Mouse (Mus musculus): ENCODE data around the gene Camta1. TPM values are rescaled to one million over a fixed set of nuclear protein-coding genes. Genes with fewer than 3 reads are reported as not detected.

Camta1 gene
- polyA plus RNA-seq, 1 experiment from 2014 or later, result 150 TPM

DNA sequence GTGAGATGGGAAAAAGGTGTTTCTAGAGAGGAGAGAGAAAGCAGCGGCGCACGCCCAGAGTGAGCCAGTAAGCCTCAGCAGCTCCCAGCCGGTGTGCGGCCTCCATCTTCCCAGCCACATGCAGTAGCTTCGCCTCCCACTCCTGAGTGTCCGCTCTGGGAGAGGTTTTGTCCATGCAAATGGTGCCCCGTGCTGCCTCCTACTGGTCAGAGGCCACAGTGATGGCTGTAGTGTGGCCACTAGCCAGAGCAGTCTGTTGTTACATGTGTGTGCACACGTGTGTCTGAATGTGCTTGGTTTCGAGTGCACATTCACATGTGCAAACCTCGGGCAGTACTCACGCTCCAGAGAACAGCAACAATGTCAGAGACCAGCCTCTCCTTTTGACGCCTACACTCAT, 103.3 kb downstream of the Camta1 start:
- H3K4me3 ChIP-seq (ENCODE audit: low read depth, low read length), result no peak overlapping the region
- WGBS, result 85% methylated on average over 13 of the region's 13 CpGs
- DNase-seq (ENCODE audit: low spot score, missing footprints) (no peak), ATAC-seq (ENCODE audit: low FRiP score) (no peak)
- H3K36me3 ChIP-seq (ENCODE audit: control insufficient read depth, insufficient read depth, low read length), result no peaks in the 10 kb centered on the region
- H3K27ac ChIP-seq (ENCODE audit: low read depth, low read length), result no peak overlapping the region
- no peak overlapping the region for H3K4me2 ChIP-seq
- no peaks in the 10 kb centered on the region for H3K27me3 ChIP-seq (ENCODE audit: control insufficient read depth, insufficient read depth, low read length)
- H3K9me3 ChIP-seq (ENCODE audit: control insufficient read depth, low read length), result no peaks in the 10 kb centered on the region
- no peak overlapping the region for H3K9ac ChIP-seq (ENCODE audit: low read length)
- no peaks in the 10 kb centered on the region for H3K4me1 ChIP-seq (ENCODE audit: control insufficient read depth, insufficient read depth, low read length)

DNA sequence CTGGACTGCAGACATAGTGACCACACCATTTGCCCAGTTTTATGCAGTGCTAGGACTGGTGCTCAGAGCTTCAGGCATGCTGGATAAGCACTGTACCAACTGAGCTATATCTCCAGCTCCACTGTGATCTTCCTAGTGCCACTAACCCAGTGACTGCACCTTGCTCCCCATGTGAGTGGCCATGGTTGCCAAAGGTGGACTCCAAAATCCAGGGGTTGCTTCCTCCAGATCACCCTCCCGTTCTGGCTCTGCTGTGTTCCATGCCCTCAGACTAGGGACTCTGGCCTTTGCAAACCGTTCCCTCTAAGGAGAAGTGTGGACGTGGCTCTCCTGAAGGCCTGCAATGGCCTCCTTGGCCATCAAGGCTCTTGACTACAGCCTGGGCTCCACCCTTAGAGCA, 104.4 kb downstream of the Camta1 start:
- H3K4me3 ChIP-seq (ENCODE audit: low read depth, low read length), result no peak overlapping the region
- no peaks in the 10 kb centered on the region for H3K36me3 ChIP-seq (ENCODE audit: control insufficient read depth, insufficient read depth, low read length)
- H3K9me3 ChIP-seq (ENCODE audit: control insufficient read depth, low read length), result no peaks in the 10 kb centered on the region
- DNase-seq (ENCODE audit: low spot score, missing footprints) (no peak), ATAC-seq (ENCODE audit: low FRiP score) (no peak)
- no peak overlapping the region for H3K9ac ChIP-seq (ENCODE audit: low read length)
- no peaks in the 10 kb centered on the region for H3K4me1 ChIP-seq (ENCODE audit: control insufficient read depth, insufficient read depth, low read length)
- 93% methylated on average over 3 of the region's 3 CpGs for WGBS
- no peak overlapping the region for H3K4me2 ChIP-seq
- no peak overlapping the region for H3K27ac ChIP-seq (ENCODE audit: low read depth, low read length)
- H3K27me3 ChIP-seq (ENCODE audit: control insufficient read depth, insufficient read depth, low read length), result no peaks in the 10 kb centered on the region

DNA sequence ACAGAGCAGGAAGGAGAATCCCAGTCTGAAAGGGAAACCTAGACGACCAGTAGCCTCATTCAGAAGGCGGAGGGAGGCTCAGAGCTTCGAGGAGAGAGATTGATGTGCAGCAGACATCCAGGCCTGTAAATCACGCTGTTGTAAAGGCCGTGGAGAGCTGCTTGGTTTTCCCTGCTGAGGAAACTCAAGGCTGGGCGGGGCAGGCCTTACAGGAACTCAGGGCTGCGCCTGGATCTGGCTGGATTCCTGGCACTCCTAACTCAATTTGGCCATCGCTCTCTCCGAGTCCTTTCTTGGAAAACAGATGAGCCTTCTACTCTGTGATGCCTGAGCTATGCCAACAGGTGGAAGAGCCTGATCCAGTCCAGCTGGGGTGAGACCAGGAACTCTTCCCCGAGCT, 105.3 kb downstream of the Camta1 start:
- Histone ChIP-seq H3K27me3 (ENCODE audit: control insufficient read depth, insufficient read depth, low read length) (no peaks in the 10 kb centered on the region), H3K27ac (ENCODE audit: low read depth, low read length) (no peak overlapping the region), H3K9me3 (ENCODE audit: control insufficient read depth, low read length) (no peaks in the 10 kb centered on the region), H3K9ac (ENCODE audit: low read length) (no peak overlapping the region), H3K4me1 (ENCODE audit: control insufficient read depth, insufficient read depth, low read length) (0 out of 2 replicates have a peak, but pooled peaks cover 2% of the 10 kb centered on the region), H3K4me2 (no peak overlapping the region), H3K4me3 (ENCODE audit: low read depth, low read length) (no peak overlapping the region), H3K36me3 (ENCODE audit: control insufficient read depth, insufficient read depth, low read length) (no peaks in the 10 kb centered on the region)
- WGBS, result 87% methylated on average over 10 of the region's 10 CpGs
- no peak for ATAC-seq (ENCODE audit: low FRiP score)
- no peak for DNase-seq (ENCODE audit: low spot score, missing footprints)

DNA sequence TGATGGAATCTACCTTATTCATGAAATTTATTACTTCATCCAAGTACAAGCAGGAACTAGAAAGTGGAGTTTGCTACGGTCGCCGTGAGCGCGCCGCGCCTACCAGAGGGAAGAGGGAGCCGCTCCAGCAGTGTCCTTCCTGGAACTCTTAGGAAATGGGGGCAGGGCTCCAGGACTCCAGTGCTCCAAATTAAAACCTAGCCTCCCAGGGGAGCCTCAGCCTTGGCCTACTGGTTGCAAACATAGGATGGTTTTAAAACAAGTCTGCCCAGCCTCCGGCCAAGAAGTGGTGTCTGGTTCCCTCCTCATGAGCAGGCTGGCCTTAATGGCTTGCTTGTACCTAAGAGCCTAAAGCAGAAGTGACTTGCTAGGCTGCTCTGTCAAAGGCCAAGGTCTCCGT, 108.4 kb downstream of the Camta1 start:
- ATAC-seq (ENCODE audit: low FRiP score) (no peak), DNase-seq (ENCODE audit: low spot score, missing footprints) (no peak)
- Histone ChIP-seq H3K4me2 (no peak overlapping the region), H3K4me1 (ENCODE audit: control insufficient read depth, insufficient read depth, low read length) (0 out of 2 replicates have a peak, but pooled peaks cover 2% of the 10 kb centered on the region), H3K36me3 (ENCODE audit: control insufficient read depth, insufficient read depth, low read length) (no peaks in the 10 kb centered on the region), H3K9ac (ENCODE audit: low read length) (no peak overlapping the region), H3K27me3 (ENCODE audit: control insufficient read depth, insufficient read depth, low read length) (no peaks in the 10 kb centered on the region), H3K9me3 (ENCODE audit: control insufficient read depth, low read length) (no peaks in the 10 kb centered on the region), H3K27ac (ENCODE audit: low read depth, low read length) (no peak overlapping the region), H3K4me3 (ENCODE audit: low read depth, low read length) (no peak overlapping the region)
- 89% methylated on average over 10 of the region's 10 CpGs for WGBS

DNA sequence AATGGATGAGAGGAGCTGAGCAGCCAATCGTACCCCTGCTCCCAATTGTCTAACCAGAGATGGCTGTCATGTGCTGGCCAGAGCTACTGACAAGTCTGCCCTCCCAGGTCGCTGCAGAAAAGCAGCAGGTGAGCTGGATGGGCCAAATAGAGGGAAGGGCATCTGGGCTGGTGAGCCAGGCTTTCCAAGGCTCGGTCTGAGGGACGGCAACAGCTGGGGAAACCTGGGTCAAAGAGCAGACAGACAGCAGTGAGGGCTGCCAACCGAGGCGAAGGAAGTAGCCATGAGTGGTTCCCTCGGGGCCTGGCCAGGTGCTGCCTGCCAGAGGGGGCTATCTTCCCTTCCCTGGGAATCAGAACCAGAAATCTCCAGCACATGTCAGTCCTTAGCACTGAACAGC, 109.1 kb downstream of the Camta1 start:
- no peaks in the 10 kb centered on the region for H3K27me3 ChIP-seq (ENCODE audit: control insufficient read depth, insufficient read depth, low read length)
- no peak overlapping the region for H3K4me2 ChIP-seq
- H3K9ac ChIP-seq (ENCODE audit: low read length), result no peak overlapping the region
- no peak overlapping the region for H3K4me3 ChIP-seq (ENCODE audit: low read depth, low read length)
- DNase-seq (ENCODE audit: low spot score, missing footprints), result no peak
- H3K4me1 ChIP-seq (ENCODE audit: control insufficient read depth, insufficient read depth, low read length), result 0 out of 2 replicates have a peak, but pooled peaks cover 2% of the 10 kb centered on the region
- no peaks in the 10 kb centered on the region for H3K36me3 ChIP-seq (ENCODE audit: control insufficient read depth, insufficient read depth, low read length)
- H3K27ac ChIP-seq (ENCODE audit: low read depth, low read length), result no peak overlapping the region; the same call in 1 of the 2 replicates
- WGBS, result 66% methylated on average over 7 of the region's 7 CpGs
- no peak for ATAC-seq (ENCODE audit: low FRiP score)
- H3K9me3 ChIP-seq (ENCODE audit: control insufficient read depth, low read length), result no peaks in the 10 kb centered on the region

DNA sequence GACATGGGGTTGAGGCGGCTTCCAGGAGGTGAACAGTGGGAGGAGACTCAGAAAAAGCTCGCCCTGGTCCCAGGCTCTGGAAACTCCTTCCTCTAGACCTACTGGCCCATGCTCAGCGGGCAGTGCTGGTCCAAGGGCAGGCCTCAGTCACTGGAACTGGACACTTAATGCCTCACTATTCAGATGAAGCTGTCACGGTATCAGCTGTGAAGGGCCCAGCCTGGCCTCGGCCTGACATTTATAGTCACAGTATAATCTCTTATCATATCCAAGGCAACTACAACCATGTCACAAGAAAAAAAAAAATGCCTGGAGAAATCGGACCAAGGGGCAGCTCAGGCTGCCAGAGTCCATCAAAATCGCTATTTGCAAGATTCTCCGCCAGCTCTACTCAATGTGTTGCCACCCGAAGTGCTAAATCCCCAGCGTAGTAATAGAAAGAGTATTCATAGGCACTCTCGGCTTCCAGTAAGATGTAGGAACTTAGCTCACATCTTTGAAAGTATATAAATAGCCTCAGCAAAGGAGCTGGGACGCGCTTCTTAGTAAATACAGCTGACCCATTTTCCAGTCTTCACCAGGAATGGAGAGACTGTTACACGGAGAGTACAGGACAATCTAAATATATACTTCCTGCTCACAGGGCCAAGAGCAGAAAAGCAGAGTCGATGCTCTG, 110.3 kb downstream of the Camta1 start:
- no peaks in the 10 kb centered on the region for H3K36me3 ChIP-seq (ENCODE audit: control insufficient read depth, insufficient read depth, low read length)
- H3K4me1 ChIP-seq (ENCODE audit: control insufficient read depth, insufficient read depth, low read length), result 0 out of 2 replicates have a peak, but pooled peaks cover 2% of the 10 kb centered on the region
- H3K9ac ChIP-seq (ENCODE audit: low read length), result no peak overlapping the region
- DNase-seq (ENCODE audit: low spot score, missing footprints) (no peak), ATAC-seq (ENCODE audit: low FRiP score) (no peak)
- no peak overlapping the region for H3K27ac ChIP-seq (ENCODE audit: low read depth, low read length)
- no peaks in the 10 kb centered on the region for H3K9me3 ChIP-seq (ENCODE audit: control insufficient read depth, low read length)
- H3K4me2 ChIP-seq, result no peak overlapping the region
- no peaks in the 10 kb centered on the region for H3K27me3 ChIP-seq (ENCODE audit: control insufficient read depth, insufficient read depth, low read length)
- WGBS, result 85% methylated on average over 15 of the region's 15 CpGs
- no peak overlapping the region for H3K4me3 ChIP-seq (ENCODE audit: low read depth, low read length)

DNA sequence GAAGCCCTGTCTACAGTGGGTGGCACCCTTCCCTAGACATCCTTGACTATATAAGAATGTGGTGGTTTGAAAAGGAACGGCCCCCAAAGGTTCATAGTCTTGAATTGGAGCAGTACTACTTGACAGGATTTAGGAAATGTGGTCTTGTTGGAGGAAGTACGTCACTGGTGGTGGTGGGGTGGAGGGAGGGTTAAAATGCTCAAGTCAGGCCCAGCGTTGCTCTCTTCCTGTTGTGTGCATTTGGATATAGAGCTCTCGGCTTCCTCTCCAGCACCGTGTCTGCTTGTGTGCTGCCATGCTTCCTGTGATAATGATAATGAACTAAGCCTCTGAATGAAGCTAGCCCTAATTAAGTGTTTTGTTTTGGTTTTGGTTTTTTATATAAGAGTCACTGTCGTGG, 114.0 kb downstream of the Camta1 start:
- no peak overlapping the region for H3K27ac ChIP-seq (ENCODE audit: low read depth, low read length)
- 90% methylated on average over 6 of the region's 6 CpGs for WGBS
- no peaks in the 10 kb centered on the region for H3K27me3 ChIP-seq (ENCODE audit: control insufficient read depth, insufficient read depth, low read length)
- no peaks in the 10 kb centered on the region for H3K9me3 ChIP-seq (ENCODE audit: control insufficient read depth, low read length)
- H3K4me3 ChIP-seq (ENCODE audit: low read depth, low read length), result no peak overlapping the region
- H3K4me1 ChIP-seq (ENCODE audit: control insufficient read depth, insufficient read depth, low read length), result peaks cover 7% of the 10 kb centered on the region; the same call in 1 of the 2 replicates
- no peak overlapping the region for H3K9ac ChIP-seq (ENCODE audit: low read length)
- no peaks in the 10 kb centered on the region for H3K36me3 ChIP-seq (ENCODE audit: control insufficient read depth, insufficient read depth, low read length)
- DNase-seq (ENCODE audit: low spot score, missing footprints) (no peak), ATAC-seq (ENCODE audit: low FRiP score) (no peak)
- no peak overlapping the region for H3K4me2 ChIP-seq

DNA sequence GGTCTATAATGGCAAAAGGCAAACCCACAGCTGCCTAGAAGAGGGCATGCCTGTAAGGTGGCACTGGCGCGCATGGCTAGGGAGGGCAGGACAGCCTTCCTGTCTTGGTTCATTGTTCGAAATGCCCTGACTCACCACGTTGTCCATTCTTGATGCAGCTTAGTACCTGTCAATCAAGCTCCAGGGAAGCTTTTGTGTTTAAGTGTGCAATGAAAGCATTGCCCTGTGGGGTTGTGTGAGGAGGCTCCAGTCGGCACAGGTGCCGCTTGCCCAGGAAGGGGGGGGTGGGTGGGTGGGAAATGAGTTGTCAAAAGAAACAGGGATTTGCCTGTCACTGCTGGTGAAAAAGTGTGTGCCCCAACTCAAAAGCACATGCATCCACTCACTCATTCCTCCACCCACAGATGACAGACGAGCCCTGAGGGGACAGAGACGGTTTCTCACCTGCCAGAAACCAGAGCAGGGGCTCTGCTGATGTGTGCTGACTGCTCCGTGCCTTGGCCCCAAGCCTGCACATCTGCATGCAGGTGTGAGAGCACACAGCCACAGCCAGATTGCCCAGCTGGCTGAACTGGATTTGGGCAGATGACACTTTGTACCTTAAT, 115.6 kb downstream of the Camta1 start:
- no peak for ATAC-seq (ENCODE audit: low FRiP score)
- H3K9me3 ChIP-seq (ENCODE audit: control insufficient read depth, low read length), result no peaks in the 10 kb centered on the region

DNA sequence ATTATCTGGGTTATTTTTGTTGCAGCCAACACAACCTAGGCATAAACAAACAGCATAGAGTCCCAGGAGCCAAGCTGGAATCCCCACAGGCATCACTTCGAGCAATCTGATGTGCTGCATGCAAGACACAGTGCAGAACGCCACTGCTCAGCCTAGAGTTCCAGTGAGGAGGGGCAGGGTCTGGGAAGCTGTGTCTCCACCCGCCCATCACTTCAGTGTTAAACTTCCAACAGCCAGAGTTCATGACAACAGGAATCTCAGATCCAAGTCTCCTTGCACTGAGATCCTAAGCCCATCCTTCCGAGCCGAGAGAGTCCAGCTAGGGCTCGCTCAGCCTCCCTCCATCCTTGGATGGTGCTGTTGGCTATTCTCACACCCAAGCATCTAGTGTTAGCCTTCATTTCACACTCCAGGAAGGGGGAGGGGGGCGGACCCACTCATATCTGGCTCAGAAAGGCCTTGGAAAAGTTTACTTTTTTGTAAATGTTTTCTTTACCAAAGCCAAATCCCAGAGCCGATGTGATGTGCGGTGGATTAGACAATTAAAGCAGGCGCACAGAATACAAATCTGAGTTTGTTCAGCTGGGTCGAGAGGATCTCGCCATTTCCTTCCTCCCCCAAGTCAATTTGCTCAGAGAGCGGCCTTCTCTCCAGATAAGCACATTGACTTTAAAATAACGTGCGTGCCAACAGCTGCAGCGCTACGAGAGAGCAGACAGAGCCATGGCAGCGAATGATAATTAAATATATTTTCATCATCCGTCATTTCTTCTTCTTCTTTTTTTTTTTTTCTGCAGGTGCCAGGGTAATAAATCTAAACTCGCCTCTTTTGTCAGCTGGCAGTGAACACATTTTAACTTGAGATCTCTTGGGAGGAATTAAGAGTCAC, 120.2 kb downstream of the Camta1 start:
- DNase-seq (ENCODE audit: low spot score, missing footprints) (no peak), ATAC-seq (ENCODE audit: low FRiP score) (no peak)
- Histone ChIP-seq H3K9me3 (ENCODE audit: control insufficient read depth, low read length) (no peaks in the 10 kb centered on the region), H3K4me2 (no peak overlapping the region), H3K4me1 (ENCODE audit: control insufficient read depth, insufficient read depth, low read length) (peaks cover 8% of the 10 kb centered on the region; the same call in 1 of the 2 replicates), H3K27me3 (ENCODE audit: control insufficient read depth, insufficient read depth, low read length) (no peaks in the 10 kb centered on the region), H3K4me3 (ENCODE audit: low read depth, low read length) (no peak overlapping the region), H3K36me3 (ENCODE audit: control insufficient read depth, insufficient read depth, low read length) (no peaks in the 10 kb centered on the region), H3K27ac (ENCODE audit: low read depth, low read length) (no peak overlapping the region), H3K9ac (ENCODE audit: low read length) (no peak overlapping the region)
- 77% methylated on average over 20 of the region's 20 CpGs for WGBS

More for the DNA sequence above, 115.6 kb downstream of the Camta1 start:
- no peak overlapping the region for H3K4me2 ChIP-seq
- H3K9ac ChIP-seq (ENCODE audit: low read length), result no peak overlapping the region
- peaks cover 8% of the 10 kb centered on the region; the same call in 1 of the 2 replicates for H3K4me1 ChIP-seq (ENCODE audit: control insufficient read depth, insufficient read depth, low read length)
- no peak for DNase-seq (ENCODE audit: low spot score, missing footprints)
- no peaks in the 10 kb centered on the region for H3K36me3 ChIP-seq (ENCODE audit: control insufficient read depth, insufficient read depth, low read length)
- H3K27me3 ChIP-seq (ENCODE audit: control insufficient read depth, insufficient read depth, low read length), result no peaks in the 10 kb centered on the region
- no peak overlapping the region for H3K27ac ChIP-seq (ENCODE audit: low read depth, low read length)
- 37% methylated on average over 9 of the region's 9 CpGs for WGBS
- no peak overlapping the region for H3K4me3 ChIP-seq (ENCODE audit: low read depth, low read length)
